Mouse (Mus musculus) neural tube, embryonic 11.5 days (tissue): ENCODE measurements around the gene Slc44a2. TPM values are rescaled to one million over a fixed set of nuclear protein-coding genes. Genes with fewer than 3 reads are reported as not detected.

Experiments used
- ATAC-seq: fragments of 200-750 bp; cut with Nextera tagmentation; 2 replicates; pipeline ENCODE4 v1.8.0; 2017; ENCODE audit warnings: moderate number of reproducible peaks, mild to moderate bottlenecking, moderate TSS enrichment, moderate library complexity; ENCODE audit not compliant: insufficient read depth, low FRiP score, low TSS enrichment
- DNase-seq: peaks from one replicate; pipeline ENCODE4 v3.0.0-alpha.2; 2015; ENCODE audit warnings: low spot score
- H3K27ac ChIP-seq: fragments of 300-500 bp; sonication (generic); 2 replicates; pipeline ENCODE4 v1.5.1; 2014; ENCODE audit warnings: low read depth, mild to moderate bottlenecking, low read length
- H3K27me3 ChIP-seq: fragments of 300-500 bp; sonication (generic); 2 replicates; pipeline ENCODE4 v1.6.1; 2014; ENCODE audit warnings: mild to moderate bottlenecking, low read length, mixed read lengths; ENCODE audit not compliant: control insufficient read depth, insufficient read depth
- H3K36me3 ChIP-seq: fragments of 300-500 bp; sonication (generic); 2 replicates; pipeline ENCODE4 v1.6.1; 2014; ENCODE audit warnings: mild to moderate bottlenecking, low read length, moderate library complexity, mixed read lengths; ENCODE audit not compliant: control insufficient read depth, insufficient read depth
- H3K4me1 ChIP-seq: fragments of 300-500 bp; sonication (generic); 2 replicates; pipeline ENCODE4 v1.6.1; 2014; ENCODE audit warnings: low read length, mixed read lengths; ENCODE audit not compliant: control insufficient read depth, insufficient read depth
- H3K4me2 ChIP-seq: fragments of 300-500 bp; sonication (generic); 2 replicates; pipeline ENCODE4 v1.6.1; 2014; ENCODE audit warnings: low read depth, mild to moderate bottlenecking, moderate library complexity
- H3K4me3 ChIP-seq: fragments of 300-500 bp; sonication (generic); 2 replicates; pipeline ENCODE4 v1.5.1; 2014; ENCODE audit warnings: low read depth, low read length
- H3K9ac ChIP-seq: fragments of 300-500 bp; sonication (generic); 2 replicates; pipeline ENCODE4 v1.6.1; 2014; ENCODE audit warnings: mild to moderate bottlenecking, low read length
- H3K9me3 ChIP-seq: fragments of 300-500 bp; sonication (generic); 2 replicates; pipeline ENCODE4 v1.6.1; 2016; ENCODE audit warnings: low read length; ENCODE audit not compliant: control insufficient read depth
- WGBS: fragments of 180-500 bp; shearing (Covaris S2); extraction: QIAGEN DNeasy Blood & Tissue Kit; methylation state at CpG from one replicate; pipeline ENCODE4 v1.1.7; 2014; 5-methylcytosine and 5-hydroxymethylcytosine counted together
- polyA plus RNA-seq: library from polyadenylated mRNA; unstranded; fragments of >200 nt; fragmentation: Nextera tagmentation; extraction: Ambion mirVana; gene quantifications from 2 replicates; pipeline ENCODE4 v1.2.1, GENCODE M21; 2014

The Slc44a2 gene
- polyA plus RNA-seq, 1 experiment from 2014 or later, result 81.5 TPM

DNA sequence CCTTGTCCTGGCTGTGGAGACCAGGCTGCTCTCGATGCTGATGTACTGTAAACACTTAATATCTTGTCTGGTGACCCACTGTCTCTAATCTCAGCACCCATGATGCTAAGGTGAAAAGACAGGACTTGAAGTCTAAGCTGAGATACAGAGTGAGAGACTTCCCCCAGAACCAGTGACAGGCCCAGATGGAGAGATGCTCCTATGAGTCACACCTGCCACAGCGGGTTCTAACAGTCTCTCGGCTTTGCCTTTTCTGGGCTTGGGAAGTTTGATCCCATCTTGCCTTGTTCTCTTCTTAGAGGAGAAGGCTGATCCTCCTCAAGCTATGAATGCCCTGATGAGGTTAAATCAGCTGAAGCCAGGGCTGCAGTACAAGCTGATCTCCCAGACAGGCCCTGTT, 76.7 kb downstream of the Slc44a2 start:
- no peak for ATAC-seq
- Histone ChIP-seq H3K4me1 (no peaks in the 10 kb centered on the region), H3K9ac (no peak overlapping the region), H3K4me2 (no peak overlapping the region), H3K27ac (no peak overlapping the region), H3K36me3 (peaks cover 45% of the 10 kb centered on the region), H3K4me3 (no peak overlapping the region), H3K9me3 (no peaks in the 10 kb centered on the region), H3K27me3 (no peaks in the 10 kb centered on the region)
- no peak for DNase-seq
- WGBS, result 97% methylated on average over 3 of the region's 3 CpGs

DNA sequence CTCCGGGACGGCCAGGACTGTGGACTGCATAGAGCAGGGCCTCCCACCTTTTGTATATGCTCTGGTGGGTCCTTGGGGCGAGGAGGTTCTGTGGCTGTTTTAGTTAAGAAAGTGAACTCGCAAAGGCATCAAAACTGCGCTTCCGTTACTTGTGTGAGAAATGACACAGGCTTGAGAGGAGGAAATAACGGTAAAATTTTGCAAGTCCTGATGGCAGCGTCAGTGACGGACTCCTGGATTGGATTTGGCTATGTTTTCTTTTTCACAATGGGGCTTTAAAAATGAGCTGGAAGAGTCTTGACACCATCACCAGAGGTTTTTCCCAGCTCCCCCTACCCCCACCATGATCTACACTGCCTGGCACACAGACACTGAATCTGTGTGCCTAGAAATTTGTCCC, 80.5 kb downstream of the Slc44a2 start:
- H3K4me2 ChIP-seq, result no peak overlapping the region
- H3K9ac ChIP-seq, result no peak overlapping the region
- H3K27me3 ChIP-seq, result no peaks in the 10 kb centered on the region
- H3K27ac ChIP-seq, result no peak overlapping the region
- WGBS, result 96% methylated on average over 9 of the region's 9 CpGs
- H3K36me3 ChIP-seq, result peaks cover 47% of the 10 kb centered on the region
- H3K9me3 ChIP-seq, result no peaks in the 10 kb centered on the region
- ATAC-seq (no peak), DNase-seq (no peak)
- H3K4me3 ChIP-seq, result no peak overlapping the region
- no peaks in the 10 kb centered on the region for H3K4me1 ChIP-seq

DNA sequence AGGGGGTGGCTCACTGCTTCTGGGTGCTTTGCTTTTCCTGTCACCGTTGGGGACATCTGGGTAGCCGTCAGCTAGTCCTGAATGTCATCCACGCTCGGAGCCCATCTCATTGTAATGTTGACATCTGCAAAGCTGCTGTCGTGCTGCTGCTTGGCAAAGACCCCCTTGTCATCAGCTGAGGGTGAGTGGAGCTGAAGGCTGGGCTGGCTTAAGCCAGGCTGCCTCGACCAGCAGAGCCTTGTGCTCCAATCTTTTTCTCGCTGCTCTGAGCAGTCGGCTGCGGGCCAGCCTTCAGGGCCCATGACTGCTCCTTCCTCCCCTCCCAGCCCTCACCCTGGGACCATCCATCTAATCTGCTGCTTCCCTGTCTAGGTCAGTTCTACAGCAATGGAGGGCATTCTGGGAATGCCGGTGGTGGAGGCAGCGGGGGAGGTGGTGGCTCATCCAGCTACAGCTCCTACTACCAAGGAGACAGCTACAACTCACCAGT, 82.3 kb downstream of the Slc44a2 start:
- H3K36me3 ChIP-seq, result peaks cover 40% of the 10 kb centered on the region
- no peak overlapping the region for H3K4me3 ChIP-seq

GRCm38 (mm10) chr9:21403745-21404144, 83.2 kb downstream of the Slc44a2 start:
- peaks cover 37% of the 10 kb centered on the region for H3K36me3 ChIP-seq
- DNase-seq (no peak), ATAC-seq (no peak)
- no peaks in the 10 kb centered on the region for H3K9me3 ChIP-seq
- no peaks in the 10 kb centered on the region for H3K4me1 ChIP-seq
- H3K4me2 ChIP-seq, result no peak overlapping the region
- no peak overlapping the region for H3K4me3 ChIP-seq
- WGBS, result 96% methylated on average over 5 of the region's 5 CpGs
- no peak overlapping the region for H3K27ac ChIP-seq
- H3K27me3 ChIP-seq, result no peaks in the 10 kb centered on the region
- H3K9ac ChIP-seq, result no peak overlapping the region

More for the DNA sequence above, 82.3 kb downstream of the Slc44a2 start:
- DNase-seq (no peak), ATAC-seq (no peak)
- Histone ChIP-seq H3K4me1 (no peaks in the 10 kb centered on the region), H3K27me3 (no peaks in the 10 kb centered on the region), H3K9me3 (no peaks in the 10 kb centered on the region), H3K9ac (no peak overlapping the region), H3K4me2 (no peak overlapping the region), H3K27ac (no peak overlapping the region)
- 88% methylated on average over 11 of the region's 11 CpGs for WGBS

Other genes starting within 250 kb of the Slc44a2 start
- 0.82 and 0.97 TPM in 2 replicates for gene Gm49373, start 247.6 kb upstream of the Slc44a2 start, polyA plus RNA-seq
- 52.0 and 55.5 TPM in 2 replicates for gene Fdx1l, start 247.1 kb upstream of the Slc44a2 start, polyA plus RNA-seq
- 2.7 and 2.8 TPM in 2 replicates for gene Gm38431, start 228.7 kb upstream of the Slc44a2 start, polyA plus RNA-seq
- gene Raver1, start 228.7 kb upstream of the Slc44a2 start, polyA plus RNA-seq, result 88.4 and 90.7 TPM in 2 replicates
- gene Tyk2, start 189.5 kb upstream of the Slc44a2 start, polyA plus RNA-seq, result 8.6 and 9.2 TPM in 2 replicates
- 319 and 341 TPM in 2 replicates for gene Cdc37, start 170.7 kb upstream of the Slc44a2 start, polyA plus RNA-seq
- gene Pde4a, start 155.0 kb upstream of the Slc44a2 start, polyA plus RNA-seq, result 5.4 and 7.5 TPM in 2 replicates
- 32.3 and 34.1 TPM in 2 replicates for gene Keap1, start 81.3 kb upstream of the Slc44a2 start, polyA plus RNA-seq
- gene S1pr5, start 72.3 kb upstream of the Slc44a2 start, polyA plus RNA-seq, result 0.73 and 1.7 TPM in 2 replicates
- 47.2 and 55.1 TPM in 2 replicates for gene Atg4d, start 55.4 kb upstream of the Slc44a2 start, polyA plus RNA-seq
- gene Kri1, start 32.7 kb upstream of the Slc44a2 start, polyA plus RNA-seq, result 15.0 and 15.5 TPM in 2 replicates
- gene Cdkn2d, start 29.3 kb upstream of the Slc44a2 start, polyA plus RNA-seq, result 79.4 and 87.1 TPM in 2 replicates
- 2.0 and 2.7 TPM in 2 replicates for gene Ap1m2, start 8.4 kb upstream of the Slc44a2 start, polyA plus RNA-seq
- 270 and 288 TPM in 2 replicates for gene Ilf3, start 47.2 kb downstream of the Slc44a2 start, polyA plus RNA-seq
- 47.8 and 51.8 TPM in 2 replicates for gene Qtrt1, start 91.1 kb downstream of the Slc44a2 start, polyA plus RNA-seq
- 66.3 and 69.7 TPM in 2 replicates for gene Dnm2, start 104.2 kb downstream of the Slc44a2 start, polyA plus RNA-seq
- gene Tmed1, start 189.6 kb downstream of the Slc44a2 start, polyA plus RNA-seq, result 69.8 and 77.0 TPM in 2 replicates
- gene AB124611, start 205.5 kb downstream of the Slc44a2 start, polyA plus RNA-seq, result 1.8 and 2.7 TPM in 2 replicates
- 81.4 and 84.6 TPM in 2 replicates for gene Carm1, start 226.2 kb downstream of the Slc44a2 start, polyA plus RNA-seq